Mouse (Mus musculus) liver, postnatal 0 days (tissue): ENCODE data around the gene Artn.

Experiments used
- CTCF ChIP-seq: sonication (generic); IDR thresholded peaks from 2 replicates; pipeline ENCODE4 v1.5.1; 2016; ENCODE audit warnings: antibody characterized with exemption, low read depth
- EP300 ChIP-seq: IDR thresholded peaks from 2 replicates; pipeline ENCODE4 v1.6.1; 2016; ENCODE audit warnings: antibody characterized with exemption, low read depth, mild to moderate bottlenecking

GRCm38 (mm10) chr4:117977371-117977770 lies 47.8 kb upstream of the Artn start:
- no peak for TF ChIP-seq CTCF
- TF ChIP-seq EP300, result no peak
